In the genomic region with DNA sequence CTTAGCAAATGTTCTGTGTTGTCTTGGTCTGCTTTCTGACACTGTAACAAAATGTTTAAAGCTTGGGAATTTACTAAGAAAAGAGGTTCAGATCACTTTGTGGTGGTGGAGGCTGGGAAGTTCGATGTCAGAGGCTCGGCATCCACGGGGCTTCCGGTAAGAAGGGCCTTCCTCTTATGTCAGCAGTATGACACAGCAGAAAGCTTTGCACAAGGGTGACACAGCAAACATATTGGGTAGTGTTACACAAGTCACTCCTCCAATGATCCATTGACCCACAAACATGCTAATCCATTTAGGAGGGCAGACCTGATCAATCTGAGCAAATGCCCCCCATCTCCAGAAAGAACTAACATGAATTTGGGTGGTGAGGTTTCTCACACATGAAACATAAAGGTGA, we compare ENCODE assay signal across 36 mouse cellular contexts. TPM values are rescaled to one million over a fixed set of nuclear protein-coding genes. Genes with fewer than 3 reads are reported as not detected.
DNase-seq lines count a peak whose midpoint lies in the region; ATAC-seq and TF ChIP-seq lines count a peak whose summit lies in the region.
"Had no signal": no experiment of that assay in that cellular context is flagged by ENCODE, and none has a peak within 500 bp of the region (broad histone marks: within the 10 kb centered on the region; RNA-seq: fewer than 3 reads in every experiment).

No protein-coding gene starts in this region.

- WGBS in liver, embryonic 11.5 days, result 63% methylated on average over 4 of the region's 4 CpGs
- WGBS in liver, embryonic 14.5 days (ENCODE audit: insufficient replicate concordance), result 48% methylated on average over 4 of the region's 4 CpGs

- no peak overlapping the region for H3K4me2 ChIP-seq in liver, embryonic 11.5 days
- no peak overlapping the region for H3K4me2 ChIP-seq in liver, embryonic 14.5 days (ENCODE audit: low read depth)
- H3K4me2 ChIP-seq: embryonic facial prominence, embryonic 15.5 days; forebrain, embryonic 12.5 days; hindbrain, embryonic 14.5 days; lung, embryonic 14.5 days; midbrain, embryonic 13.5 days; neural tube, embryonic 13.5 days had no signal

- no peaks in the 10 kb centered on the region for H3K27me3 ChIP-seq in liver, embryonic 11.5 days (replicated peaks; ENCODE audit: control insufficient read depth, insufficient read depth, low read length)
- H3K27me3 ChIP-seq in liver, embryonic 14.5 days (ENCODE audit: control insufficient read depth, insufficient read depth, low read length), result no peaks in the 10 kb centered on the region
- H3K27me3 ChIP-seq: embryonic facial prominence, embryonic 15.5 days; forebrain, embryonic 12.5 days; midbrain, embryonic 13.5 days; neural tube, embryonic 13.5 days had no signal

- DNase-seq in liver, result peak; percentile 50
- no peak for DNase-seq in liver, embryonic 11.5 days (ENCODE audit: low spot score)
- DNase-seq in liver, embryonic 14.5 days (ENCODE audit: low read depth in 3 of 3, low spot score in 3 of 3), result no peak
- DNase-seq in urinary bladder, postnatal 36 days (ENCODE audit: low spot score in 2 of 2), result no peak
- DNase-seq in kidney, postnatal 4 days, result no peak
- no peak for DNase-seq in thymus, postnatal 4 days
- DNase-seq: adrenal gland, adult 2 months; adrenal gland, postnatal 36 days; cerebellum, adult 2 months; cerebellum, postnatal 25 days; forebrain, postnatal 0 days; heart, postnatal 4 days; kidney, adult 11 months; kidney, postnatal 14 days; layer of hippocampus, postnatal 36 days; left cerebral cortex, postnatal 4 days; lung, embryonic 14.5 days; lung, postnatal 14 days had no signal

- no peak overlapping the region for H3K4me3 ChIP-seq in liver, embryonic 11.5 days (ENCODE audit: low read depth, low read length)
- H3K4me3 ChIP-seq in liver, embryonic 14.5 days (ENCODE audit: insufficient read depth in 1 of 2, low read depth in 2 of 2, low read length in 2 of 2), result no peak overlapping the region
- H3K4me3 ChIP-seq: embryonic facial prominence, embryonic 10.5 days; embryonic facial prominence, embryonic 15.5 days; forebrain, embryonic 12.5 days; megakaryocyte, embryonic 14.5 days; midbrain, embryonic 13.5 days; neural tube, embryonic 13.5 days had no signal

- no peak for ATAC-seq in liver, embryonic 11.5 days (replicated peaks; ENCODE audit: low FRiP score)
- peak; percentile 61; the same call in 1 of the 2 replicates for ATAC-seq in liver, embryonic 14.5 days (ENCODE audit: insufficient read depth)
- ATAC-seq in megakaryocyte, adult 5-6 weeks (ENCODE audit: poor library complexity, severe bottlenecking), result peak; percentile 54
- ATAC-seq: forebrain, postnatal 0 days; midbrain, embryonic 13.5 days had no signal

- no peak overlapping the region for H3K27ac ChIP-seq in liver, embryonic 11.5 days (ENCODE audit: low read depth, low read length)
- no peak overlapping the region for H3K27ac ChIP-seq in liver, embryonic 14.5 days
- H3K27ac ChIP-seq: embryonic facial prominence, embryonic 10.5 days; embryonic facial prominence, embryonic 15.5 days; forebrain, embryonic 12.5 days; hindbrain, embryonic 14.5 days; midbrain, embryonic 13.5 days; neural tube, embryonic 13.5 days had no signal

- no peaks in the 10 kb centered on the region for H3K9me3 ChIP-seq in liver, embryonic 11.5 days (ENCODE audit: control insufficient read depth, low read length)
- no peaks in the 10 kb centered on the region for H3K9me3 ChIP-seq in liver, embryonic 14.5 days (ENCODE audit: control insufficient read depth, low read length)
- H3K9me3 ChIP-seq: embryonic facial prominence, embryonic 10.5 days; embryonic facial prominence, embryonic 15.5 days; forebrain, embryonic 12.5 days; midbrain, embryonic 13.5 days; neural tube, embryonic 13.5 days had no signal

- no peaks in the 10 kb centered on the region for H3K4me1 ChIP-seq in liver, embryonic 11.5 days (replicated peaks; ENCODE audit: control insufficient read depth, insufficient read depth, low read length)
- peaks cover 9 to 23% of the 10 kb centered on the region in 2 experiments for H3K4me1 ChIP-seq in liver, embryonic 14.5 days (replicated peaks; ENCODE audit: control insufficient read depth in 2 of 2, insufficient read depth in 2 of 2, low read length in 1 of 2)
- H3K4me1 ChIP-seq: embryonic facial prominence, embryonic 15.5 days; forebrain, embryonic 12.5 days; midbrain, embryonic 13.5 days had no signal

- no peak for TF ChIP-seq EP300 in liver, embryonic 14.5 days (IDR thresholded peaks at IDR 0.05; ENCODE audit: low read depth)

- H3K9ac ChIP-seq in liver, embryonic 11.5 days (ENCODE audit: low read depth, low read length), result no peak overlapping the region
- no peak overlapping the region for H3K9ac ChIP-seq in liver, embryonic 14.5 days (replicated peaks)
- H3K9ac ChIP-seq: embryonic facial prominence, embryonic 15.5 days; forebrain, embryonic 12.5 days; forebrain, postnatal 0 days; hindbrain, embryonic 14.5 days; lung, embryonic 14.5 days; midbrain, embryonic 13.5 days; neural tube, embryonic 13.5 days had no signal

- no peak for TF ChIP-seq CTCF in liver, embryonic 14.5 days (IDR thresholded peaks at IDR 0.05; ENCODE audit: low read depth)

- H3K36me3 ChIP-seq in liver, embryonic 11.5 days (ENCODE audit: control insufficient read depth, insufficient read depth, low read length), result no peaks in the 10 kb centered on the region
- H3K36me3 ChIP-seq in liver, embryonic 14.5 days (replicated peaks; ENCODE audit: control insufficient read depth, insufficient read depth, low read depth), result no peaks in the 10 kb centered on the region
- H3K36me3 ChIP-seq: embryonic facial prominence, embryonic 10.5 days; embryonic facial prominence, embryonic 15.5 days; forebrain, embryonic 12.5 days; midbrain, embryonic 13.5 days; neural tube, embryonic 13.5 days had no signal

RNA-seq across cellular contexts. Expression of a gene that starts 26.0 kb away (rescaled TPM):
- not detected in 2 replicates for polyA plus RNA-seq in liver, embryonic 11.5 days (2014; fragmentation: Nextera tagmentation; extraction: Ambion mirVana)
- not detected in 2 replicates for polyA plus RNA-seq in liver, embryonic 14.5 days (2012; rRNA removed)
- polyA plus RNA-seq in liver, embryonic 14.5 days (2014; fragmentation: Nextera tagmentation; extraction: Ambion mirVana), result not detected in 2 replicates
- total RNA-seq in megakaryocyte, adult 5-6 weeks (2015), result not detected in 2 replicates
- total RNA-seq in megakaryocyte, adult 5-6 weeks (2017), result not detected in 2 replicates
- total RNA-seq: adrenal gland, adult 2 months; adrenal gland, postnatal 36 days; forebrain, postnatal 0 days; gastrocnemius, adult 8-10 months; gastrocnemius, postnatal 4 days; heart, adult 8-10 months; heart, postnatal 4 days; layer of hippocampus, postnatal 36 days; left cerebral cortex, postnatal 4 days had no signal
- polyA plus RNA-seq: activated CD4-positive, CD25-positive, alpha-beta regulatory T cell, adult 4 months; adrenal gland, adult 2 months; cerebellum, adult 2 months; embryonic facial prominence, embryonic 10.5 days; forebrain, embryonic 12.5 days; forebrain, postnatal 0 days; heart, postnatal 0 days; hindbrain, embryonic 14.5 days; kidney, embryonic 14.5 days; limb, embryonic 14.5 days; lung, embryonic 14.5 days; midbrain, embryonic 13.5 days; neural tube, embryonic 13.5 days; stomach, embryonic 14.5 days; testis, adult 2 months; thymus, postnatal 0 days had no signal

RNA-seq across cellular contexts. Expression of a gene that starts 28.8 kb away (rescaled TPM):
- polyA plus RNA-seq in liver, embryonic 11.5 days (2014; fragmentation: Nextera tagmentation; extraction: Ambion mirVana), result 0.12 TPM in 1 of 2 replicates, not detected in the other
- polyA plus RNA-seq in liver, embryonic 14.5 days (2012; rRNA removed), result not detected in 2 replicates
- not detected in 2 replicates for polyA plus RNA-seq in liver, embryonic 14.5 days (2014; fragmentation: Nextera tagmentation; extraction: Ambion mirVana)
- total RNA-seq in megakaryocyte, adult 5-6 weeks (2015), result not detected in 2 replicates
- not detected in 2 replicates for total RNA-seq in megakaryocyte, adult 5-6 weeks (2017)
- total RNA-seq: adrenal gland, adult 2 months; adrenal gland, postnatal 36 days; forebrain, postnatal 0 days; gastrocnemius, adult 8-10 months; gastrocnemius, postnatal 4 days; heart, adult 8-10 months; heart, postnatal 4 days; layer of hippocampus, postnatal 36 days; left cerebral cortex, postnatal 4 days had no signal
- polyA plus RNA-seq: adrenal gland, adult 2 months; cerebellum, adult 2 months; forebrain, postnatal 0 days; heart, postnatal 0 days; hindbrain, embryonic 14.5 days; limb, embryonic 14.5 days; lung, embryonic 14.5 days; testis, adult 2 months had no signal

RNA-seq across cellular contexts. Expression of a gene that starts 42.2 kb away (rescaled TPM):
- 47.6 and 58.7 TPM in 2 replicates for polyA plus RNA-seq in liver, embryonic 11.5 days (2014; fragmentation: Nextera tagmentation; extraction: Ambion mirVana)
- polyA plus RNA-seq in liver, embryonic 14.5 days (2012; rRNA removed), result 43.8 and 47.8 TPM in 2 replicates
- 59.4 and 65.3 TPM in 2 replicates for polyA plus RNA-seq in liver, embryonic 14.5 days (2014; fragmentation: Nextera tagmentation; extraction: Ambion mirVana)
- 57.0 and 61.1 TPM in 2 replicates for total RNA-seq in megakaryocyte, adult 5-6 weeks (2015)
- total RNA-seq in megakaryocyte, adult 5-6 weeks (2017), result 48.0 and 48.3 TPM in 2 replicates
